Mouse (Mus musculus) forebrain, embryonic 16.5 days (tissue): ENCODE results near the gene Akt1s1. TPM values are rescaled to one million over a fixed set of nuclear protein-coding genes. Genes with fewer than 3 reads are reported as not detected.
A peak's percentile ranks its signal among the peaks of the same experiment; 100 is the strongest.

Source experiments
- ATAC-seq: fragments of 200-750 bp; cut with Nextera tagmentation; 2 replicates; pipeline ENCODE4 v1.8.0; 2017; ENCODE audit warnings: mild to moderate bottlenecking, moderate library complexity
- H3K27ac ChIP-seq: fragments of 300-500 bp; sonication (generic); 2 replicates; pipeline ENCODE4 v1.5.1; 2014; ENCODE audit warnings: low read length, control low read depth
- H3K27me3 ChIP-seq: fragments of 300-500 bp; sonication (generic); replicated peaks from 2 replicates; pipeline ENCODE4 v1.6.1; 2014; ENCODE audit warnings: low read length; ENCODE audit not compliant: control insufficient read depth, insufficient read depth
- H3K36me3 ChIP-seq: fragments of 300-500 bp; sonication (generic); 2 replicates; pipeline ENCODE4 v1.6.1; 2014; ENCODE audit not compliant: control insufficient read depth, insufficient read depth
- H3K4me1 ChIP-seq: fragments of 300-500 bp; sonication (generic); replicated peaks from 2 replicates; pipeline ENCODE4 v1.6.1; 2014; ENCODE audit warnings: low read length; ENCODE audit not compliant: control insufficient read depth, insufficient read depth
- H3K4me2 ChIP-seq: fragments of 300-500 bp; sonication (generic); 2 replicates; pipeline ENCODE4 v1.6.1; 2014; ENCODE audit warnings: mild to moderate bottlenecking, low read length, control low read depth
- H3K4me3 ChIP-seq: fragments of 300-500 bp; sonication (generic); replicated peaks from 2 replicates; pipeline ENCODE4 v1.5.1; 2014; ENCODE audit warnings: mild to moderate bottlenecking, low read length, control low read depth
- H3K9ac ChIP-seq: fragments of 300-500 bp; sonication (generic); replicated peaks from 2 replicates; pipeline ENCODE4 v1.6.1; 2014; ENCODE audit warnings: low read depth, low read length, control low read depth
- H3K9me3 ChIP-seq: fragments of 300-500 bp; sonication (generic); 2 replicates; pipeline ENCODE4 v1.6.1; 2016; ENCODE audit warnings: low read length; ENCODE audit not compliant: control insufficient read depth
- WGBS: fragments of 180-500 bp; shearing (Covaris S2); extraction: QIAGEN DNeasy Blood & Tissue Kit; methylation state at CpG from one replicate; pipeline ENCODE4 v1.1.7; 2014; 5-methylcytosine and 5-hydroxymethylcytosine counted together
- polyA plus RNA-seq: library from polyadenylated mRNA; unstranded; fragments of >200 nt; fragmentation: Nextera tagmentation; extraction: Ambion mirVana; gene quantifications from 2 replicates; pipeline ENCODE4 v1.2.1, GENCODE M21; 2015

The Akt1s1 gene
- polyA plus RNA-seq, 1 experiment from 2014 or later, result 103 TPM

- Histone ChIP-seq H3K36me3 (peaks cover 4% of the 10 kb centered on the region; the same call in 1 of the 2 replicates), H3K4me2 (peak overlapping the region; percentile 61), H3K4me3 (peak overlapping the region; percentile 67), H3K4me1 (peaks cover 44% of the 10 kb centered on the region), H3K9me3 (no peaks in the 10 kb centered on the region), H3K27me3 (no peaks in the 10 kb centered on the region), H3K9ac (no peak overlapping the region), H3K27ac (peak overlapping the region; percentile 87; the same call in 1 of the 2 replicates)
- ATAC-seq, result 0 out of 2 replicates have a peak, but pooled peaks have one; percentile 3
- WGBS, result 69% methylated on average over 9 of the region's 9 CpGs
Measured at GRCm38 (mm10) chr7:44856265-44856916, 7.6 kb downstream of the Akt1s1 start.

GRCm38 (mm10) chr7:44857042-44857552 lies 8.3 kb downstream of the Akt1s1 start, which contains the start of gene Pnkp:
TSS of gene Pnkp (plus strand) at chr7:44857139.
- peak within 1 kb of the TSS; percentile 79 for H3K9ac ChIP-seq
- WGBS, result under 1% methylated on average over 32 of the region's 32 CpGs
- peak within 1 kb of the TSS; percentile 61 for H3K4me2 ChIP-seq
- ATAC-seq, result peak; percentile 69
- no peaks in the 10 kb centered on the region for H3K27me3 ChIP-seq
- no peaks in the 10 kb centered on the region for H3K9me3 ChIP-seq
- H3K27ac ChIP-seq, result peak within 1 kb of the TSS; percentile 87
- peaks cover 4% of the 10 kb centered on the region; the same call in 1 of the 2 replicates for H3K36me3 ChIP-seq
- H3K4me3 ChIP-seq, result peak within 1 kb of the TSS; percentile 67
- peaks cover 44% of the 10 kb centered on the region for H3K4me1 ChIP-seq

- ATAC-seq, result no peak
- WGBS, result 25% methylated on average over 8 of the region's 8 CpGs
- Histone ChIP-seq H3K4me3 (peak overlapping the region; percentile 67), H3K4me2 (peak overlapping the region; percentile 61), H3K9me3 (no peaks in the 10 kb centered on the region), H3K4me1 (peaks cover 44% of the 10 kb centered on the region), H3K36me3 (peaks cover 11% of the 10 kb centered on the region), H3K9ac (peak overlapping the region; percentile 79), H3K27me3 (no peaks in the 10 kb centered on the region), H3K27ac (no peak overlapping the region)
Measured at GRCm38 (mm10) chr7:44857905-44858304, 9.1 kb downstream of the Akt1s1 start.

GRCm38 (mm10) chr7:44859896-44860295 lies 11.1 kb downstream of the Akt1s1 start:
- Histone ChIP-seq H3K4me3 (no peak overlapping the region), H3K27ac (no peak overlapping the region), H3K36me3 (peaks cover 23% of the 10 kb centered on the region), H3K9me3 (no peaks in the 10 kb centered on the region), H3K9ac (no peak overlapping the region), H3K27me3 (no peaks in the 10 kb centered on the region), H3K4me1 (peaks cover 31% of the 10 kb centered on the region), H3K4me2 (no peak overlapping the region)
- ATAC-seq, result no peak
- WGBS, result 91% methylated on average over 11 of the region's 11 CpGs

- Histone ChIP-seq H3K27ac (peak overlapping the region; percentile 52; the same call in 1 of the 2 replicates), H3K9ac (no peak overlapping the region), H3K4me3 (no peak overlapping the region), H3K36me3 (peaks cover 28% of the 10 kb centered on the region), H3K4me2 (no peak overlapping the region), H3K4me1 (peaks cover 36% of the 10 kb centered on the region), H3K27me3 (no peaks in the 10 kb centered on the region), H3K9me3 (no peaks in the 10 kb centered on the region)
- 53% methylated on average over 22 of the region's 22 CpGs for WGBS
- peak; percentile 22; the same call in 1 of the 2 replicates for ATAC-seq
Measured at GRCm38 (mm10) chr7:44860576-44861428, 12.0 kb downstream of the Akt1s1 start.

GRCm38 (mm10) chr7:44861429-44861816 lies 12.6 kb downstream of the Akt1s1 start:
- no peak overlapping the region for H3K4me2 ChIP-seq
- H3K4me1 ChIP-seq, result peaks cover 41% of the 10 kb centered on the region
- H3K36me3 ChIP-seq, result peaks cover 28% of the 10 kb centered on the region
- H3K27me3 ChIP-seq, result no peaks in the 10 kb centered on the region
- 75% methylated on average over 14 of the region's 14 CpGs for WGBS
- no peak overlapping the region for H3K9ac ChIP-seq
- no peak overlapping the region for H3K4me3 ChIP-seq
- ATAC-seq, result no peak
- H3K27ac ChIP-seq, result no peak overlapping the region
- no peaks in the 10 kb centered on the region for H3K9me3 ChIP-seq

- Histone ChIP-seq H3K27ac (no peak overlapping the region), H3K4me1 (peaks cover 48% of the 10 kb centered on the region), H3K4me2 (no peak overlapping the region), H3K4me3 (no peak overlapping the region), H3K9ac (no peak overlapping the region), H3K27me3 (no peaks in the 10 kb centered on the region), H3K36me3 (peaks cover 28% of the 10 kb centered on the region), H3K9me3 (no peaks in the 10 kb centered on the region)
- 78% methylated on average over 8 of the region's 8 CpGs for WGBS
- no peak for ATAC-seq
Measured at GRCm38 (mm10) chr7:44862434-44862833, 13.6 kb downstream of the Akt1s1 start.

- no peaks in the 10 kb centered on the region for H3K9me3 ChIP-seq
- WGBS, result 90% methylated on average over 14 of the region's 14 CpGs
- H3K27ac ChIP-seq, result no peak overlapping the region
- no peak overlapping the region for H3K9ac ChIP-seq
- H3K27me3 ChIP-seq, result no peaks in the 10 kb centered on the region
- H3K4me3 ChIP-seq, result no peak overlapping the region
- peaks cover 48% of the 10 kb centered on the region for H3K4me1 ChIP-seq
- H3K36me3 ChIP-seq, result peaks cover 28% of the 10 kb centered on the region
- no peak for ATAC-seq
- H3K4me2 ChIP-seq, result no peak overlapping the region
Measured at GRCm38 (mm10) chr7:44863210-44863609, 14.4 kb downstream of the Akt1s1 start.

- H3K36me3 ChIP-seq, result peaks cover 28% of the 10 kb centered on the region
- H3K27me3 ChIP-seq, result no peaks in the 10 kb centered on the region
- no peaks in the 10 kb centered on the region for H3K9me3 ChIP-seq
- 82% methylated on average over 11 of the region's 11 CpGs for WGBS
- no peak for ATAC-seq
- H3K9ac ChIP-seq, result no peak overlapping the region
- no peak overlapping the region for H3K4me3 ChIP-seq
- peaks cover 44% of the 10 kb centered on the region for H3K4me1 ChIP-seq
- H3K4me2 ChIP-seq, result no peak overlapping the region
- no peak overlapping the region for H3K27ac ChIP-seq
Measured at GRCm38 (mm10) chr7:44863982-44864494, 15.2 kb downstream of the Akt1s1 start.
